Mouse (Mus musculus): Measurements from ENCODE around the gene Slc24a3.

Slc24a3 gene

DNA sequence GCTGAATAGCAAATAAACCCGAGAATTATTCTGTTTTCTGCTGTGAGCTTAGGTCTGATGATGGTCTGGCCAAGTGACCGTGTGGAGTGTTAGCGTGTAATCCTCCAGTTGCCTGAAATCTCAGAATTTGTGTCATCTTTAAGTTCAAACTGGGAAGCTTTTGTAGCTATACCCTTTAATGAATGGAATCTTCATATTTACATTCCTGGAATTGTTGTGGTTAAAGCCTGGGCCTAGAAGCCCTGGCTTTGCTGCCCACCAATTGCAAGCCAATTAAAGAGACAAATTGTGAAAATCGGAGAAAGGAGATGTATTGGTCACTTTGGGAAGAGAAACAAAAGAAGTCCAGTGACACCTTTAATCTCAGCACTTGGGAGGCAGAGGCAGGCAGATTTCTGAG is 514.1 kb downstream of the Slc24a3 start:
- DNase-seq (ENCODE audit: low spot score in 2 of 2), result no peak

DNA sequence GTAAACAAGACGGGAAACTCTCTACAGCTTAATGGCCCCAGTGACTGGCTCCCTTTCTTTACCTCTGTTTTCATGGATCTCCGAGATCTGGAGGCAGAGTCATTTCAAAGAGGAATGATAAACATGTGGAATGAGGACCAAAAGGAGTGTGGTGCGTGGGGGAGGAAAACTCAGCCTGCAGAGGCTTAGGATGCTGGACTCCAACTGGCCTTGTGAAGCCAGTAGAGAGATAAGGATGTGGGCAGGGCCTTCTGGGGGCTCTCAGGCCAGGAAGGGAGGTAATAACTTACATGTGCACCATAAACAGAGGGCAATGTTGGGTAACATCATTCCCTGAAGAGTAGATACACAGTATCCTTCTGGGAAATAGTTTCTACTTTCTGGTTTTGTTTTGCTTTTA is 515.4 kb downstream of the Slc24a3 start:
- DNase-seq (ENCODE audit: low spot score in 2 of 2), result no peak

GRCm38 (mm10) chr2:145683536-145683935 is 516.0 kb downstream of the Slc24a3 start:
- DNase-seq (ENCODE audit: low spot score in 2 of 2), result no peak

DNA sequence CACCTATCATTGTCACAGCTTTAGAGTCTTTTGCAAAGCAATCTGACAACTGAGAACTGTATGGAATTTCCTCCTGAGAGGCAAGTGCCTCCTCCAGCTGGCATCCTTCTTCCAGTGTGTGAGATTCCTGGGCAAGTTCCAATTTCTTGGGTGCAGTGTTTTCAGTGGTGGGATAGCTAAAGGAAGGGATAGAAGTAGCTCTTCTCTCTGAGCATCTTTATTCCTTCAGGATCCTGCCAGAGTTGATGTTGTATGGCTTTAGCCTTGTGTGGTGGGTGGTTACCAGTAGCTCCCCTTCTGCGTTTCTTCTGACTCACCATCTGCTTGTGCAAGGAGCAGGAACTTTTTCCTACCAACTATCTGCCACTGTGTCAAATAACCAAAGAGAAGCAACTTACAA is 516.6 kb downstream of the Slc24a3 start:
- DNase-seq (ENCODE audit: low spot score in 2 of 2), result no peak

GRCm38 (mm10) chr2:145684891-145685290 is 517.3 kb downstream of the Slc24a3 start:
- no peak for DNase-seq (ENCODE audit: low spot score in 2 of 2)

DNA sequence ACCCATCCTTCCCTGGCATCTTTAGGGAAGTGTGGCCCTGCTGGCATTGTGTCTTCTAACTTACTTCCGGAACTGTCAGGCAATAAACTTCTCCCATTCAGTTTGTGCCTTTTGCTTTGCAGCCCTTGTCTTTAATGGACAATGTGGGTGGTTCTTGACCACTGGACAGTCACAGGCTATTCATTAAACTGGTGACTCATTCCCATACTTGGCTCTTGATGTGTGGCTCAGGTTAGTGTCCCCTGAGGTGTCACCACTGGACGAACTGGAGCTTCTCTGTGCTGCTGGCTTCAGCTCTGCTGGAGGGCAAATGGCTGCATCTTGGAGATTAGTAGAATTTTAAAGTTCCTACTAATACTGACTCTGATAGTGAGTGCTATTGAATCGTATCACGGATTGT is 518.5 kb downstream of the Slc24a3 start:
- DNase-seq (ENCODE audit: low spot score in 2 of 2), result no peak

DNA sequence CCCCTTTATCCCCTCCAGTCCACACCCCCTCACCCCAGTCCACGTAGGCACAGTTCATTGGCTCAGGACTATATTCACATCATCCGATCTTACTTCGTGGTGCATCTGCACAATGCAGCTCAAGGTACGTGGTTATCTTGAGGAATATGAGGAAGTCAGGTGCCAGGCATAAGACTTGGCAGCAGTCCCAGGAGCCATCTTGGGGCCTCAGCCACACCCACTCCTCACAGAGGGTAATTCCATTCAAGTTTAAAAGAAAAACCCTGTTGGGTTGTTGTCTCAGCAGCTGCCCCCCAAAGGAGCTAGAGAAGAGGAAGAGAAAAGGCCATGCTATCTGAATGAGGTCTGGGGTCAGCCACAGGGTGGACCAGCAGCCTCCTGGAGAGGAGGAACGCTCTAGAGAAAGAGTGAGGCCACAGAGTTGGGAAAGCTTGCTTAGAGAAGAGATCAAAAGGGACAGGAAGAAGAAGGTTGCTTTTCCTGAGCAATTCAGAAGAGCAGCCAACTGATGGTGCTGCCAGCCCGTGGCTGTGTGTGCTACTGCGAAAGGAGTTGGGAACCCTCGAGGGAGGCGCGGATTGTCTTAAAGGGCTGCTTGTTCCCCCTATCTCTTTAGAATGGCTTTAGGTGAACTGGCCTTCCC is 523.9 kb downstream of the Slc24a3 start:
- no peak for DNase-seq (ENCODE audit: low spot score in 2 of 2)

All from frontal cortex, postnatal 10 days (tissue).